Mouse (Mus musculus) 3T3-L1 (cell line): Measurements from ENCODE around the gene Ano10.

Source experiments
- DNase-seq: peaks from one replicate; pipeline ENCODE4 v3.0.0-alpha.2; 2015; ENCODE audit warnings: low read depth, low spot score

Gene Ano10

DNA sequence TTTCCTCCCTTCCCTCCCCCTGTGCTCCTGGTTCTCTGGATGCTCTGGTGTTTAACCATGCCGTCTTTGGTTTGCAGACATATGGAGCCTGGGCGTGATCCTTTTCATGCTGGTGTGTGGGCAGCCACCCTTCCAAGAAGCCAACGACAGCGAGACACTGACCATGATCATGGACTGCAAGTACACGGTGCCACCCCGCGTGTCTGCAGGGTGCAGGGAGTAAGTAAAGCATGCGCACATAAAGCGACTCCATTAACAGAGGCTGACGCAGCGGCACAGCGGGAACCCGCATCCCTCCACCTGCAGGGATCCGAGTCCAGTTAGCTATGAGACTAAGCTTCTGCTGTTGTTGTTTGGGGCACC, 137.2 kb downstream of the Ano10 start:
- no peak for DNase-seq

DNA sequence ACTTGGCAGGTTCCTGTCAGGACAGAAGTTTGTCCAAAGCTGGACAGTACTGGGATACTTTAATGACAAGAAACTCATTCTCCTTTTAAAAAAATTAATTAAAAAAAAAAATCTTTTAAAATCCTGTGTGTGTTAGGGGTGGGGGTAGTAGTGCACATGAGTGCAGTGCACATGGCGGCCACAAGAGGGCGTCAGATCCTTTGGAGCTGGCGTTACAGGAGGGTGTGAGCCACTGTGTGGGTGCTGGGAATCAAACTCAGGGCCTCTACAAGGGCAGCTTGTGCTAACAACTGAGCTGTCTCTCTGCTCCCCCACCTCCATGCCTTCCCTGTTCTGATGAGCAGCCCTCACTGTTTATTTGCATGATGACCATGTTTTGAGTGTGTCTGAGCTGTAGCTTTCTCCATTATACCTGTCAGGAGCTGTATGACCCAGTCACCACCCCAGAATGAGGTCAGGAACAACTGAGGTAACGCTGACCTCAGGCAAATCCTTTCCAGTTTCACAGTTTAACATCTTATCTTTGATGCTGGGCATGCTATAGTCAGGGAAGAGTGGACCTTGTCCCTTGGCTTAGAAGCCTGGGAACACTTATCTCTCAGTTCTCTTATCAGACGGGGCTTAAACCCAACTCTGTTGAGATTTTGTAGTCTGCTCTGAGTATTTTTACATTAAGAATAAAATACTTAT, 137.7 kb downstream of the Ano10 start:
- DNase-seq = no peak

DNA sequence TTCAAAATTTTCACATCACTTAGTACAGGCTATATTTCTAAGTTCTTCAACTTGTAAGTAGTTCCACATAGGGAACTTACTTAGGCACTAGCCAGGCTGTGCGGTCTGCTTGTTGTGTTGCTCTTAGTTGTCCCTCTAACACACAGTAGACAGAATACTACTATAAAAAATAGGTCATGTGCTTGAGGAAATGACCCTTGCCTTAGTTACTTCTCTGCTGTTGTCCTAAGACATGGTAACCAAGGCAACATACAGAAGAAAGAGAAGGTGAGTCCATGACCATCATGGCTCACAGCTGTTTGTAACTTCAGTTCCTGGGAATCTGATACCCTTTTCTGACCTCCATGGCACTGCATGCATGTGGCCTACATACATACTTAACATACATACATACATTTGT, 139.0 kb downstream of the Ano10 start:
- DNase-seq = no peak

DNA sequence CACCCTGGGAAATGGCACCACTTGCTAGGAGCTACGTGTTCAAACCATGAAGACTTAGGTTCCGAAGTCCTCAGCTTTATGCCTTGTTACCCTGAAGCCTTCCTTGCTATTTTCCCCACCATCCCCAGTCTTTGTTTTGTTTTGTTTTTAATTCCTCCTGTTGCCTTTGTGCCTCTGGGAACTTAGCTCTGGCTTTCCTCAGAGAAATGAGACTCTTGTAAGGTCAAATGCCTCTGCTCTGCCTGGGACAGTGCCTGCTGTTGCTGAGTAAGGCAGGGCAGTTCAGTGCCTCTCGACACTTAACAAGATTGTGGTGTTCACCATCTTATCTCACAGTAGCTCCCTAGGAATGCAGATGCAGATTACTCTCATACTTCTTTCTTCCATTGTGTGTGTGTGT, 140.8 kb downstream of the Ano10 start:
- DNase-seq = no peak

DNA sequence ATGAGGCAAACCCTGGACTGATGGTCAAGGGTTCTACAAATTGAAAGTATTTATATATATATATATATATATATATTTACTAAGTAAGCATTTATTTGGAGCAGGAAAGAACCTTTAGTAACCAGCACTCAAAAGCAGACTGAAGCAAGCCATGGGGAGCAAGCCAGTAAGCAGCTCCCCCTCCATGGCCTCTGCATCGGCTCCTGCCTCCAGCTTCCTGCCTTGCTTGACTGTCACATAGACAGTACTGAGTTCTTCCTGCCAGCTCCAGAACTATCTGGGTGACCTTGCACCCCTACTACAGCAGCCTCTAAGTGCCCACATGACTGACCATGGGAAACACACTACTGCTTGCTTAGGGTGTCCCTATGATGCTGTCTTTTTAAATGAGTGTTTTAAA, 141.7 kb downstream of the Ano10 start:
- no peak for DNase-seq

DNA sequence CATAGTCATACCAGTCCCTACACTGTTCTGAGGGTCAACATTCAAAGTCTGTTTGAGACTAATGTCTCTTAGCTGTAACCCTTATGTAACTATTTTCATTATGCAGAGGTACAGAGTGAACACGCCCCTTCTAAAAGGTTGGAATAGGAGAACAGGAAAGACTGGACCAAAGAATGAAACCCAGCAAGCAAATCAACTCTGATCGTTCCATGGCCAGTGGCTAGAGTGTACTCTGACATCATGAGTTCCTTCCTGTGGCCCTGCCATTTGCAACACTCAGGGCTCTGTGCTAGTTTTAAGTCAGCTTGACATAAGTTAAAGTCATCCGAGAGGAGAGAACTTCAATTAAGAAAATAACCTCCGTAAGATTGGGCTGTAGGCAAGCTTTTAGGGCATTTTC, 142.2 kb downstream of the Ano10 start:
- DNase-seq = no peak

DNA sequence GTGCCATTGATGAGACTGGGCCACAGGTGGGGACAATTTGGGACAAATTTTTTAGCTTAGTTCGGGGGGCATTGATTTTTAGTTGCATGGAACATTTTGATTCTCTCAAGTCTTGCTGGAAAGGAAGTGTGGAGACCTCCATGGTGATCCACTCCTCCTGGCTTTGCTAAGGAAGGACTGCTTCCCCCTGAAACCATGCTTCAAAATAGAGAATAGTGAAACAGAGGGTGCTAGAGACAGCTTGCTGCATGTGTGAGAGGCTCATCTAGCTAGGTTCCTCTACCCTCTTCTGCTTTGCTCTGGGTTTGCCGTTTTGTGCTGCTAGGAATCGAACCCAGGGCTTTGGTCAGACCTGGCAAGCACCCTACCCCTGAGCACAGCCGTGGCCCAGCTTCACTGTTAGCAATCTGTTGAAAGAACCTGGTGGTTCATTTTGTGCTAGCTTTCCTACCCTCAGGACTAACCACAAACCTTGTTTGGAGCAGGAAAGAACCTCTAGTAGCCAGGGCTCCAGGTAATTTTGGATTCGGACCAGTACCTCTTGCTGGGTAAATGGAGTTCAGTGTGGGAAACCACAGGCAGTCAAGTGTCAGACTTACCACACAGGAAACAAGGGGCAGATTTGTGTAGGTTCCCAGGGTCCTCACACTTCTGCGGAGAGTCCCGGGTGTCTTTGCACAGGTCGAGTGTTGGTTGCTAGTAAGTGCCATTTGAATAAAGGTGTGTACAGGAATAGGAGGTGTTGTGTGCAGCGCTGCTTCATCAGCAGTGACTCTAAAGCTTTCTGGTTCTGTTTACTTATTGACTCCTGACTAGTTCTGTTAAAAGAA, 144.0 kb downstream of the Ano10 start:
- no peak for DNase-seq

DNA sequence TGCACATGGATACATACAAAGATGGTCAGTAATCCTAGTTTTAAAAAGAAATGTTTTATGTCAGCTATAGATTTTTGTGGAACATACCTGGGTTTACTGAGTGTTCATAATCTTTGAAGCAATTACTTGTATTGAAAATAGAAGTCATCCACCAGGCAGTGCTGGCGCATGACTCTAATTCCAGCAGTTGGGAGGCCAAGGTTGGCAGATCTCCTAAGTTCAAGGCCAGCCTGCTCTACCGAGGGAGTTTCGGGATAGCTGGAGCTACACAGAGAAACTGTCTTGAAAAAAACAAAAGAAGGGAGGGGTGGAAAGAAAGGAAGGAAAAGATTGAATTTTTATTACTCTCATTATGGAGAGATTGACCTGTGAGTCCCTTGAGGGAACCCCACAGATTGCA, 145.9 kb downstream of the Ano10 start:
- DNase-seq = no peak

DNA sequence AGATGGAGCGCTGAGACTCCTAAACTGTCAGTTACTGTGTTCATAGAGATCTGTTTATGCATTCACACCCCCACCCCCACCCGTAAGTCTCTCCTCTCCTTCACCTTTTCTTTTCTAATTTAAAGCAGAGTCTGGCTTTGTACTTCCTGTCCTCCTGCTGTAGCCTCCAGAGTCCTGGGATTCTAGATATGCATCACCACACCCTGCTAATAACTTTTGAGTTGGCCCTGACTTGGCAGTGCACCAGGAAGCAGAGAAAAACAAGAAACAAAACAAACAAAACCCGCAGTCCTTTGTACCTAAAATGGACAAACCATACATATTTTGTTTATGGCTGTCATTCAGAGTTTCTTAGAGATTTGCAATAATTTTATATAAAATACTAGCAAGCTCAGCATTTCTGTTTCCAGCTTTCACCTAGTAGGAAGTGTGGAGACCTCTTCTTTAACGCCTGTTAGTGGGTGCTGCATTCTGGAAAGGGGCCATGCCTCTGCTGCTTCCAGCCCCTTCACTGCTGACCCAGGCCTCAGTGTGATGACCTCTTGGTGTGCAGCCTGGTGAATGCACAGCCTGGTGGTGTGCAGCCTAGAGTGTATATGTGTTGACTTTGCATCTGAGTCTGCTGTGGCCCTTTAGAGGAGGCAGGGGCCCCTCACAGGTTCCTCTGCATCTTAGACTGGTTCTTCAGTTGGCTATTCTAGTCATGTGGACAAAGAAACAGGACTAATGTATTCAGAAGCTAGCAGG, 147.9 kb downstream of the Ano10 start:
- DNase-seq = no peak

DNA sequence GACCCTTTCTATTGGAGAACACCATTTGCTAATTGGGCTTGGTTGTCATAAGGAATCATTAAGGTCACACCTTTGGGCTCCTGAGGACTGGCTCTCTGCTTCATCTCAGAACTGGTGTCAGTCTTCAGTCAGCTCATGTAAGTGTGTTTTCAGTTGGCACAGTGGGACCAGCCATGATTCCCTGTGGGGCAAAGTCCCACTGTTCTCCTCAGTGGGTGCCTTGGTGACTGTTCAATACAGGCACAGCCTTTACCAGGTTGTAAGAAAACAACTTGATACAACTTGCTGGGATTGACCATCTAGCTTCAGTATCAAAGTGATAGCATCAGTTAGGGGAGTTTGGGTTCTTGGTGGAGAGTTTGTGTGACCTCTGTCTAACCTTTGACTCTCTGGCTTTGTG, 148.5 kb downstream of the Ano10 start:
- DNase-seq = no peak

DNA sequence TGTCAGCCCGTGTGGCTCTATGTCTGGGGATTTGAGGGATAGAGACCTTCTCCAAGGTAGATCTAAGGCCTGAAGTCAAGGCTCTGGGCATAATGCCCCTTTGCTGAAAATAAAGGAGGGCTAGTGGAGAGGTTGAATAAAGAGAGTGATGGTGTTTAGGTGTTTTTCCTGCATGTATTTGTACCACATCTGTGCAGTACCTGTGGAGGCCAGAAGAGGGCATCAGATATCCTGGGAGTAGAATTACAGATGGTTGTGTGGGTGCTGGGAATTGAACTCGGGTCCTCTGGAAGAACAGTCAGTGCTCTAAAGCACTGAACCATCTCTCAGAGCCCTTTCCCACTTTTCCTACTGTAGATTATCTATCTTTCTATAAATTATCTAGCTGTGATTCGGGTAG, 149.4 kb downstream of the Ano10 start:
- DNase-seq = no peak

DNA sequence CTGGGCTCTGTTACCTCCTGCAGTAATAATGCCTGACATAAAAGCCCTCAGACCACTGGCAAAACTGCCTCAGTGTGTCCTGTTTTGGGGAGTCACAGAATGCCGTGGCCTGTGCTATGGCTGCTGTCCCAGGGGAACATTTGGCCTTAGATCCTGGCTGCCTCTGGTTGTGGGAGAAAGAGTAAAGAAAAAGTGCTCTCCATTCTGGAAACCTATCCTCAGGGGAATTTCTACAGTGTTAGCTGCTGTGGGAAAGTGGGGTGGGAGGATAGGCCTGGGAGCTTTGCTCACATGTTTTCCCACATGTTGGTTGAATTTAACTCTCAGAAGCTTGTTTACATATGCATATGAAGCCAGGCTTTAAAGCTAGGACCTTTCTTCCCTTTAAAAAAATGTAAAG, 151.0 kb downstream of the Ano10 start:
- DNase-seq = no peak

DNA sequence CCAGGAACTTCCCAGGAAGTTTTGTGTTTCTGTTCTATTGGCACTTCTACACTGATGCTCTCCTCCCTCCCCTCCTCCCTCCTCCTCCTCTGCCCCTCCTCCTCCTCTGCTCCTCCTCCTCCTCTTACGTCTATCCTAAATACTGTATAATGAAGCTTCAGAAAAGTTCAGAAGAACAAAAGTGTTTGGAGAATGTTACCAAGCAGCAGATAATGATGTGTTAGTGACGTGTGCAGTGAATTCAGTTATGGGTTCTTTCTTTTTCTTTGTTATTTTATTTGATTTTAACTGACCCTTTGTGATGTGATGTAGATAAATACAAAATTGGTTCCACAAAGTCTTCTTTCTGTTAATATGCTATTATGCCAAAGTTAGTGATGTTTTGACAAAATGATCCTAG, 155.0 kb downstream of the Ano10 start:
- no peak for DNase-seq

DNA sequence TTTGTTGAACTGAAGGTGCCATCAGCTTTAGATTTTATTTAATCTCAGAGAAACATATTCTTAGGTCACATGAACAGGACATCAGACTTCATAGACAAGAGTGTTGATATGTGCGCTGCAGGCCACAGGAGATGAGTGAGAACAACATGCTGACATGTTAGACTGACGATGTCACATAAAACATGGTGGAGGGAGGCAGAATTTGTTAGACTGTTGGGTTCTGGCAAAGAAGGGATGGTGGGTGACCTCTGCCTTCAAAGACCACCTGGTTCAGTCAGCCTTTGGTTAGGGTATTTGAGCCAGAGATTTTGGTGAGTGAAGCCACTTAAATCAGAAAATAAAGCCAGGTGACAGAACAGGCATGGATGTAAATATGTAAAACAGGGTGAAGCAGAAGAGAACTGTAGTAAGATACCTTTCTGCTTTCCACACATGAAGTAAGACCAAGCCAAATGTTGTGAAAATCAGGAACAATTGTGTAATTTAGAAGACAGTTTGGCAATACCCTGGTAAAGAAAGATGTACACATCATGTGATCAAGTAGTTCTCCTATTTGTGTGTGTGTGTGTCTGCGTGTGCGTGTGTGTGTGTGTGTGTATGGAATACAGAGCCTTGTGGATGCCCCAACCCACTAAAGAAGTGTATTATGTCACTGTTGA, 155.7 kb downstream of the Ano10 start:
- DNase-seq = no peak

DNA sequence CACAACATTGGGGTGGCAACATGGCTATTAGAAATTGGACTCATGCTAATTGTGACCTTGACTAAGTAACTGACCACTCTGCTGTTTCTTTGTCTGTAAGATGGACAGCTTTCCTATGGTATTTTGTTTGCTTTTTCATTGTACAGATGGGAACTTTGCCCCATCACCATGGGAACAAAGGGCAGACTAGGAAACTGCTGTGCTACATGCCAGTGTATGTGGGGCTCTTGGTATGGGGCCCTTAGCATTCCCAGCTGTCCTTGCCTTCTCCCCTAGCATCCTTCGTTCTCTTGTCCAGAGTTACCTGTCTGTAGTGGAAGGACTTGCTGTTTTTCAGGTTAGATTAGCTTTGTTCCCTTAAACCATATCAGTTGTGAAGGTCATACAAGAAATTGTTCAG, 156.3 kb downstream of the Ano10 start:
- no peak for DNase-seq

DNA sequence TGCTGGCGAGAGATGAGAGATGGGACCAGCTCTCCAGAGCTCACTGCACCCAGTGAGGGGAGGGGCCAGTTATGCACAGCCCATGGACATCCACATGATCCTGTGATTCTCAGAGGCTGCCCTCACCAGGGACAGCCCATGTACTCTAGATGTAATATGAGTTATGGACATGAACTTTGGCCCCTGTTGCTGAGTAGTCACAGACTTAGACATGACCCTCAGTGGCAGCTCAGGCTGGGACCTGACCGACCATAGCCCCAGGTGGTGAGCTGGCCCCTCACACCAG, 158.4 kb downstream of the Ano10 start:
- no peak for DNase-seq

DNA sequence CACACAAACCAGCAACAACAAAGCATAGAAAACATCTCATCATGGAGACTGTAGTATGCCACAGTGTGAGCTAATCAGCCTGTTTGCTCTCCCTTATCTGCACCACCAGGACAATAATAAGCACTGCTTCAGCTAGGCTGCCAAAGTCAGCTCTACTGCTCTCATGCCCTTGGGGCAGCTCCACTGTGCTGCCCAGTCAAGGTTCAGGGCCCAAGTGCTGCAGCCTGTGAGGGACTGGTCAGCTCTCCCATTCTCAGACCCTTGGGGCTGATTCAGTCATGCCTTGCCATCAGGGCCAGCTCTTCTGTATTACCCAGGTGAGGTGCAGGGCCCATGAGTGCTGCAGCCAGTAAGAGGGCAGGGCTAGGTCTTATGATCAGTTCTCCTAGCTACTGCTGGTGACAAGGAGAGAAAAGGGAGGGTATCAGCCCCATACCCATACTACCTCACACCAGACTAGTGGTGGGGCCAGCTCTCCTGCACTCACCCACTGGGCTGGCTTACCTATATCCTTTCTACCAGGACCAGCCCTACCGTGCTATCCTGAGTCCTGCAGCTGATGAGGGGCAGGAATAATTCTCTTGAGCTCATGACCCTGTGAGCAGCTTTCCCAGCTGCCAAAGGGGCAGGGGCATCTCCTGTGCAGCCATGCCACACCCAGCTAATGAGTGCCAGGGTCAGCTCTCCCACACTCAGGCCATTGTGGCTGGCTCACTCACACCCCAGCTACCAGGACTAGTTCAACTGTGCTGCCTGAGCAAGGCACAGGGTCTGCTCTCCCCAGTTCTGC, 158.9 kb downstream of the Ano10 start:
- no peak for DNase-seq

DNA sequence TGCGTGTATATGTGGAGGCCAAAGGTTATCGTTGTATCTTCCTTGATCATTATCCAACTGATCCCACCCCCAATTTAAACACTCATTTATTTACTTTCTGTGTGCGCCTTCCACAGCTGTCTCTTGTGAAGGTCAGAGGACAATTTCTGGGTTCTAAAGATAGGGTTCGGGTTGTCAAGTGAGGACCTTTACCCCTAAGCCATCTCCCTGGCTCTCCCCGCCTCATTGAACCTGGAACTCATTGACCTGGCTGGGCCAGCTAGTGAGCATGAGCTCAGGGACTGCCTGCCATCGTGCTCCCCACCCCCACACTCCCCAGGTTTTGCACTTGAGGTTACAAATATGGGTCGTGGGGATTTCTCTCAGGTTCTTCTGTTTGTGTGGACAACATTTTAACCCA, 162.1 kb downstream of the Ano10 start:
- DNase-seq = no peak

DNA sequence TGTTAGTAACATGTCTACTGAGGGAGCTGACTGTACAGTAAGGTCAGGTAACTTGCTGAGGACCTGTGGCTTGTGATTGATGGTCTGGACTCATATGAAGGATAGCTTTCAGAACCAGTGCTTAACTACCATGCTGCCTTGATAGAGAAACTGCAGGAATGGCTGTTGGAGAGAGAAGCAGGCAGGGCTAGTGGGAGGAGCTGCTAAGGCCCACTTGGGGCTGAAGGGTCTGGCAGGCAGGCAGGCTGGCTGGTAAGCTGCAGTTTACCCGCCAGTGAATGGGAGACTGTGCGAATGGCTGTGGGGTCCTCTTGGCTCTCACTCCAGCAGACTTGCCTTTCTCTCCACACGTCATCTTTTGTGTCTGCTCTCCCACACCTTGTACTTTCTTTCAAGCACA, 163.6 kb downstream of the Ano10 start:
- DNase-seq = no peak

DNA sequence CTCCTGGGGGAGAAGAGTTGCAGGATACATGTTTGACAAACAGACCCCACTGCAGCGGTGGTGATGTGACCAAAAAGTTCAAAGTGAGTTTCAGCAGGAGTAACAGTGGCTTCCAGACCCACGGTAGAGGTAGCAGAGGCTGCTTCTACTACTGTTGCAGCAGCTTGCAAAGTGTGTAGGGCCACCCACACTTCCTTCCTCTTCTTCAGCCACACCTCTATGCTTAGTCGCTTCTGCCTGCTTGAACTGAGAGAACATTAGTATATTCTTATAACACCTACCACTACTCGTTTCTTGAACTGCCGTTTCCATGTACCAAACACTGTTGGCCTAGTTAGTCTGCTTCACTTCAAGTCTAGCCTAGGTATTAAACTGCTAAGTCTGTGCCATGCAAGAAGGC, 165.5 kb downstream of the Ano10 start:
- no peak for DNase-seq

DNA sequence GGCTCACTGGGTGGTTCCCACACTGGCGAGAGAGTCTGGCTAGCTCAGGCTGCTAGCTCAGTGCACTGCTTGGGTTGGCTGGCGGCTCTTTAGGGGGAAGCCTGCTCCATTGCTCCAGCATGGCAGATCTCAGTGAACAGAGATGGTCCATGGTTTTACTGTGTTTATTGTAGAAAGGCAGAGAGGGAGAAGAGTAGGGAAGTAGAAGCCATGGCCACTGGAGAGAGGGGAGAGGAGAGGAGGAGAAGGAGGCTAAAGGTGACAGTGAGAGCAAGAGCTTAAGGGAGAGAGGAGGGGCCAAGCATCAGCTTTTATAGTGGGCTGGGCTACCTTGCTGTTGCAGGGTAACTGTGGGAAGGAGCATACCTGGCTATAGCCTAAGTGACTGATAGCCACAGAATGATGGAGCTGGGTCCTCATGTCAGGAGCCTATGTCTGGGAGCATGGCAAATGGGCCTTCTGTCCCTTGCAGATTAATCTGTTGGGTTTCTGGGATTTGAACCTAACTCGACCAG, 166.9 kb downstream of the Ano10 start:
- no peak for DNase-seq
